Mouse (Mus musculus): ENCODE measurements around the gene Gfra1.

Gene Gfra1

DNA sequence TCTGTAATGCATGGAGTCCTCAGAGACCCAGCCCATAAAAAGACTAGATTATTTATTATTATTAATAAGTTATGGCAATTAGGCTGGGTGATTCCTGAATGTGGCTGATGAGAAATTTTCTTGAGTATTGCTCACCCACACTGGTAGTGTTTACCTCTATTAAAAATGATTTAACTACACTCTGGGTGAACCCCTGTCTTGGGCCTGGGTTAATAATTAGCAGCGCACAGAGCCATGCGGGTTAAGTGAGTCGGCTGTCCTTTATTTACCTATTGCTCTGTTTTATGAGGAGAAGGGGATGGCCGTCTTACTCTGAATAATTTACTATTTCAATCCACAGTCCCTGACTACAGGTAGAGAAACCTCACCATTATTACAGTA is 59.1 kb downstream of the Gfra1 start:
- no peak for DNase-seq (ENCODE audit: low read depth, low spot score)

DNA sequence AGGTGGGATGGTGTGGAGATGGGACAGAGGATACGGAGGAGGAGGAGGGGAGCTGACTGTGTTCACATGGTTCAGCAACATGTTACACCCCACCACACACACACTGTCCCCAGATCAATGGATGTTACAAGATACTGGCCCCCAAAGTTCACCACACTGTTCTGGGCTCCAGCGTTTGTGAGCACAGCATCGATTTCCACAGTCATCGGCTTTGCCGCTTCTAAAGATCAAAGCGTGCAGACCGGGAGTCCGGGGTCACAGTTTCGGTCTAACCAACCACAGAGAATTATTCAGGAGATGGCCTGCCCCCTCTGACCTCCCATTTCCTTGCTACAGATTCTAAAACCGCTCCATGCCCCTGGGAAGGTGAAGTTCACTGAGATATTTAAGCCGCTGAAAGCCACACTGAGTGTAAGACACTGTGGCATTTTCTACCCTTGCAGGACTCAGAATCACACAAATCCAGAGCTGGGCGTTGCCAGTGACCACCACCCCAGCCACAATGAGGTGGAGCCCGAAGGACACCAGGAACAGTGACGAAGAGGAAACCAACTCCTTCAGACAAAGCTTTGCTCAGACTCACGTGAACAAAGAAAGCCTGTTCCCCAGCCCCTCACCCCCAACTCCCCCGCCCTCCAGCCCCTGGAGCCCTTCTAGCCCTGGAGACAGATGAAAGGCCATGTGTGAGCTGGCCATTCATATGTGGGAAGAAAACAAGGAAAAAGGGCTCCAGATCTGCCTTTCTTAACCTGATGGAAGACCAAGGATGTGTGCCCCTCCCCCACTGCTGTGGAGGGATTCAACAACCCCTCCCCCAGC is 59.7 kb downstream of the Gfra1 start:
- no peak for DNase-seq (ENCODE audit: low read depth, low spot score)

DNA sequence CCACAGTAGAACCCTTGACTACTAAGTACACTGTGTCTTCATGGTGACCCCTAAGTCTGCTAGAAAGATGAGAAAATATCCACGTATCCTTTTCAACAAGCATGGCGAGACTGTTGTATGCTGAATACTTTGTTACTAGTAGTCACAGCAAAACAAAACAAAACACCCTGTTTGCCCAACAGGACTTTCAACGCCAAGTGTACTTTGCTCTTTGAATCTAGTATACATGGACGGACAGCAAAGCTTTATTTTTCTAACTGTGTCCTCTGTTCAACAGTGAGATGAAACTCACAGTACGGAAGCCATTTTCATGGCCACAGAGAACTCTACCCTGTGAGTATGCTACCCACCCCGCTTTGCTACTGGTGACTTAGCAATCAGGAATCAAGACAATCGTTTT is 62.6 kb downstream of the Gfra1 start:
- DNase-seq (ENCODE audit: low read depth, low spot score), result no peak

DNA sequence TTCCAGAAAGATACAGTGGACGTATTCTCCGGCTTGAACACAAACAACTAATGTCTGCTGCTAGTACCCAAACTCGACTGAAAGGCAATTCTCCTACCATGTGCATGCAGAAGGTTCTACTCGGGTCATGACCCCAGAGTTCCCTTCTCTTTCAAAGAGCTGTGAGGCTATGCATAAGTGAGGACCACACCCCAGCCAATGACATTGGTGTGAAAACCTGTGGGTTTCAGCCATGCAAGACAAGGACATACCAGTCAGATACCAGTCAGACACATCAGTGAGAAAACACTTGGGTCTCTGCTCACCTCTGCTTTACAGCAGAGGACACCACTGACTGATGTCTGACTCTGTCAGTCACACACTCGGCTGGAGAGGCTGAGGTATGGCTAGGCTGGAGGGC is 63.9 kb downstream of the Gfra1 start:
- DNase-seq (ENCODE audit: low read depth, low spot score), result no peak

DNA sequence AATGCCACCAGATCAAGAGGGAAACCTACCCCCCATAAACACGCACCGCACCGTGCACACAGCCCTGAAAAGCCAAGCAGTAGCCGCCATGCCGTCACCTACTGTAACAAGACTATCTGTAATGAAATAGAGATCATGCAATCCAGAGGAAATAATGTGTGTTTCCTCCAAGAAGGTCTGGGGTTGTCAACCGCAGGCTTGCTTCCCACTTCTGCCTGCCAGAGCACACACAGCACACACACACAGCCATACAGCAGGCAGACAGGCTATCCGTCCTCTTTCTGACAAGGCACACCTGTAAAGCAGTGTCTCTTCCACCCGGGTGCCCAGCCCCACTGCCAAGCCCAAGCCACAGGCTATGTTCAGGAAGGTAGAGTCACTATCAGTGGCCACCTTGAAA is 66.2 kb downstream of the Gfra1 start:
- DNase-seq (ENCODE audit: low read depth, low spot score), result no peak

DNA sequence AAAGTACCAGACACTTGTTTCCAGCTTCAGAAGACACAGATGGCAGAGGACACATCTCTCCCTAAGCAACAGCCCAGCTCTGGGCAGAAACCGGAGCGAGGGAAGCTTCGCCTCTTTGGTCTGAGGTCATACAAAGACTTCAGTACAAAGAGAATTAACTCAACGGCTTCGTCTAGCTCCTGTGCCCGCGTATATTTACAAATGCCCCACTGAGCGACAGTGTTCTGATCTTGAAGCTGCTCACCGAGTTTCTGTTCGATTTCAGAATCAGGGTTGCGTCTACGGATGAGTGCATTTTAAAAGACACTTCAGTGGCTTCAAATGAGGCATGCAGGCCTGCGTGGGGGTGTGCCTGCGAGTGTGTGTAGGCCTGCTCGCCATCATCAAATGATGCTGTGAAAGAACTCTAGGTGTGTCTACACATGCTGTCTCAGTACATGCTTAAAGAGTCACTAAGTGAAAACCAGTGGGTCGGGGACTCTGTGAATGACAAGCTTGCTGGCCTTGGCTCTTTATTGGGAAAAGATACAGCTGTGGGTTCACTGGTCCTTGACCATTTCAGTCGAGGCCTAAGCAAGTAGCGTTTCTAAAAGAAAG is 66.8 kb downstream of the Gfra1 start:
- no peak for DNase-seq (ENCODE audit: low read depth, low spot score)

DNA sequence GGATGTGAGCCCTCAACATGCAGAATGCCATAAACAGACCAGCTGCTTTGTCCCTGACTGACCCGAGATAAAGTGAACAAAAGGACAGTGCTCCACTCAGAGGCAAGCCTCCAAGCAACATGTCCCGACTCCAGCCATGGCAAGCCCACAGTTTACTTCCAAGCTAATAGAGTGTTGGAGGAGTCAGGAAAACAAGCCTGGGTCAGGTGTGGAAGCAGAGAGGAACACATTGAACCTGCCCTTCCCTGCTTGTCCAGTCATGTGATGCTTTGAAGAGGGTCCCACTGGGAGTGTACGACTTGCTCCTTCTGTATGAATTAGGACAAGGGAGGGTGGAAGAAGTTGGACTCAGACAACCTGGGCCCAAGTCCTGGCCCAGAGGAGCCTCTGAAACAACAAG is 72.4 kb downstream of the Gfra1 start:
- DNase-seq (ENCODE audit: low read depth, low spot score), result no peak

DNA sequence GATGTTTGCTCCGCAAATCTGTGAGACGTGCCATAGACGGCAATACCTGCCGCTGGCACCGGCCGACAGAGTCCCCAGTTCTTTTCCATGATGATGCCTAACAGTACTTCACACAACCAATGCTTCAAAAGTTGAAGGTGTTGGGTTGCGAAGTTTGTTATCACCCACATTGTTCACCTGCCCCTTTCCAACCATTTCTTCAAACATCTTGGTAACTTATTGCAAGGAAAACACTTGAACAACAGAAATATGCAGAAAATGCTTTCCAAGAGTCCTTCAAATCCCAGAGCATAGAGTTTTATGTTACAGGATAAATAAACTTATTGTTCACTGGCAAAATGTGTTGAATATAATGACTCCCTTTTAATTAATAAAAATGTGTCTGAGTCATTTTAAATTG is 73.2 kb downstream of the Gfra1 start:
- no peak for DNase-seq (ENCODE audit: low read depth, low spot score)

DNA sequence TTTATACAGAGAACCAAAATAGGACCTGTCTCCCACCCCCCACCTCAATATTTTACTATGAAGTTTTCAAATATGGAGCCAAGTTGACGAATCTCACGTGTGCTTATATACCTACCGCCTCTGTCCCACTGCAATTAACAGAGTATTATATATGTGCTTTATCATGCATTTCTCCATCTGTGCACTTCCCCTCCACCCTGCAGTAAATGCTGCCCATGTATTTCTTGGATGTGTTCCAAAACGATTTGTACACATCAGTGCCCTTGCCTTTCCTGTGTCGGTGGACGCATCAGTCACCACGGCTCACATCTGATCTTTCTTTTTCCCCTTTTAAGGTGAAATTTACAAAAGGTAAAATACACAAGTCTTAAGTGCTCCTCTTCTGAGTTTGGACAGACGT is 77.7 kb downstream of the Gfra1 start:
- no peak for DNase-seq (ENCODE audit: low read depth, low spot score)

DNA sequence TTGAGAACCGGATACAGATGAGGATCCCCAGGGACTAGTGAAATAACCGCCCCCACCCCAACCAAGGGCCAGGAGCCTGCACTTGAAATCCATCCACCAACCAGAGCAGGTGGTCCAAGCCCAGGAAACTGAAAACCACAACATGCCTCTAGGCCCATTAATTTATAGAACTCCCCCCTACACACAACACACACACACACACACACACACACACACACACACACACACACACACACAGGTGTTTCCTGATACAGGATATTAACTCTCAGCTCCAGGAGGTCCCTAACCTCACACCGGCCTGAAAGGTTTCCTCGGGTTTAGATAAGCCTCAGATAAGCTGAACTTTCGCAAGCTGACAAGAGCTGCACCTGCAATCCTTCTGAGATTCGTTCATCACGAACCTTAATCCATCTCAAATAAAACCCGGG is 79.0 kb downstream of the Gfra1 start:
- no peak for DNase-seq (ENCODE audit: low read depth, low spot score)

DNA sequence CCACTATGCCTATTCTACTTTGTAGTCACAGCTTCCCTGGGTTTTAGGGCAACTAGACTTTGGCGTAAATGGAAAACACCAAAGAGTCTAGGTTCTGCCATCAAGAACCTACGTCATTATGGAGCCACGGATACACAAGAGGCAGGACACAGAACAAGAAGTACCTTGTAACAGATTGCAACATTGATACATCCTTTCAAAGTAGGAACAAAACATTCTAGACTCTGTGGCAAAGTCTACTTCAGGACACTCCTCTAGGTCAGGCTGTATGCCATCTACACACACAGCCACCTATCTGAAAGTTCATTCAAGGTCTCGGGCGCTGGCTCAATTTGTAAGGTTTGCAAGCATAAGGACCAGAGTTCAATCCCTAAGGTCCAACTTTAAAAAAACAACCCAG is 81.1 kb downstream of the Gfra1 start:
- no peak for DNase-seq (ENCODE audit: low read depth, low spot score)

DNA sequence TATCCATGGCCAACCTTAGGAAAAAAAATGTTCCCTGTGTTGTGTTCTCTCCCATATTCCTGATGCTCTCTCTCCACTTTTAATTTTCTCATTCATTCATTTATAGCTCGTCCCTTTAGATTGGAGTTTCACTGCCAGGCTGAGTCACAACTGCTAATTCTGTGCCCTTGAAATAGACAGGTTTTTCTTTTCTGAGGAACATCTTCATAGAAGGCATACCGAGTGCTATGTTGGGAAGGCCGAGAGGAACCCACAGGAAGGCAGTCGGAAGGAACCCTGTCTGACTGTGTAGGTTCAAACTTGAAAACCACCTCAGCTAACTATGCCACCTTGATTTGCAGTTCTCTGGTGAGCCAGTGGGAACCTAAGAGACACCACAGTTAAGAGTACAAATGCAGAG is 81.6 kb downstream of the Gfra1 start:
- no peak for DNase-seq (ENCODE audit: low read depth, low spot score)

DNA sequence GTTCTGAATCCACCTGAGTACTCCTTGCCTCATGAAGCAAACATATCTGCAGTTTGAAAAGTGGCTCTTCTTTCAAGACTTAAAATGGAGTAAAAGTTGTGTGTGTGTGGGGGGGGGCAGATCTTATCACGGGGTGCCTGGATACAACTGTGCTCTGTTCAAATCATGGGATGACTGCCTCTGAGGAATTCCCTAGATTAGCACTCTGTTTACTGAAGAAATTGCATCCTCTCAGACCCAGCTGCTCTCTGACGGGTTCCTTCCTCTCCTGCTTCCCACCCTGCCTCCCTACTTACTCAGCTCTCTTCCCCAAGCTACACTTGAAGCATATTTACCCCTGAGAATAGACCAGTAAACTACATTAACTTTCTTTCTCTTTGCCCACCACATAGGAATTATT is 87.2 kb downstream of the Gfra1 start:
- no peak for DNase-seq (ENCODE audit: low read depth, low spot score)

DNA sequence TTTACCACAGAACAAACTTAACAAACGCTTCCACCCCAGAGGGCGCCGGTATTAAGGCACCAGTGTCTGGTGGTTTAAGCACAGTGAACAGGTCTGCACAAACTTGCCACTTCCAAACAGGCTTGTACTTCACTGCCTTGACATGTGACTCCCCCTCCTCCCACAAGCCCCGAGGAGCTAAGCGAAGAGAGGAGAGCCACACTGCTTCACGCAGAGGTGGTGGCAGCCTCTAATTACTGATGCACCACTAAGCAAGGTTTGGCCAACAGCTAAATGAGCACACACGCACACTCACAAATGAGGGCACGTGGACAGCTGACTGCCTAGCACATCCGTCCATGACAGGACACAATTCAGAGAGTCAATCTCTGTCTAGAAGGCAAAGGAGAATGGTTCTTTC is 91.0 kb downstream of the Gfra1 start:
- DNase-seq (ENCODE audit: low read depth, low spot score), result no peak

DNA sequence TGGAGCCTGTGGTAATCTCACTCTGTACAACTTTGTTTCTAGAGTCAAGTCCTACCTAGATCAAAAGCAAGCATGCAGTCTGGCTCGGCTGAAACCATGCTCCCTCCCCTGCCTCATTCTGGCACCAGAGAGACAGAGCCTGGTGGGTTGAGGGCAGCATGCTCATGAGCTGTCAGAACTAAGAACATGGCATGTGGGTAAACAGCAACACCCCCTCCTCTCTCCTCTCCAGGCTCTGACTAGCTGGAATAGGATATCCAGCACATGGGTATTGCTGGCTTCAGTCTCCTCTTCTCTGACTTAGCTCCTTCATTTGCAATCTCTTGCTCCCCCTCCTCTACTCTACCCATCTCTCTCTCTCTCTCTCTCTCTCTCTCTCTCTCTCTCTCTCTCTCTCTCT is 94.7 kb downstream of the Gfra1 start:
- no peak for DNase-seq (ENCODE audit: low read depth, low spot score)

DNA sequence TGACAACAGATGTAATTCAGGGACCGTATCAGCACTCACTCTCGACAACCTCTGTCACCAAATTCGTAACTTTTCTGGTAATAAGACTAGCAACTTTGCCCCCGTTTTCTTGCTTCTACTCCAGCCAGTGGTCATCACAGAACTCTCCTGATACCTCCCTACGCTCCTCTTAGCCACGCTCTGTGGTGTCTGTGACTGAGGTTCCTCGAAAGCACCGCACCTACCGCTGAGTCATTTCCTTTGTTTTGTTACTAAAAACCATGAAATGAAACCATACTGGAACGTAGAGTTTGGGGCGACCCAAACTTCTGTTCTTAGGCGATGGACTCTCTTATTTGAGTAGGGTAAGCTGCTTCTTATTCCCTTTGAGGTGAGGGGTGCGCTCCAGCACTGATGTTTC is 97.6 kb downstream of the Gfra1 start:
- no peak for DNase-seq (ENCODE audit: low read depth, low spot score)

DNA sequence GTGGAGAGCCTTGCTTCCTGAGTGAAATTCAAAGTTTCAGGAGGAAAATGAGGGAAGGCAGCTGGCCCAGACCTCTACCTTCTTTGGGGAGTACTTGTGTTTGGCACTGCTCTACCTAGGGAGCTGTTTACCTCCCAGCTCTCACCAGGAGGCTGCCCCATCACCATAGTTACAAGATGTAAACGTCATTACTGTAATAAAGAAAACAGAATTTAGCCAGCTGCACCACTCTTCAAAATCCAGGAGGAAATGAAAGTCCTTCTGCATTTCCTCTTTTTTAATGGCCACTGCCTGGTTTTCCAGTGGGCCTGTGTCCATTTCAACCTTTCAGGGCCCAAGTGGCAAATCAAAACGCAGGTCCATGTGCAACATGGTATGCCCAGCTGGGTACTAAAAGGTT is 101.8 kb downstream of the Gfra1 start:
- no peak for DNase-seq (ENCODE audit: low read depth, low spot score)

DNA sequence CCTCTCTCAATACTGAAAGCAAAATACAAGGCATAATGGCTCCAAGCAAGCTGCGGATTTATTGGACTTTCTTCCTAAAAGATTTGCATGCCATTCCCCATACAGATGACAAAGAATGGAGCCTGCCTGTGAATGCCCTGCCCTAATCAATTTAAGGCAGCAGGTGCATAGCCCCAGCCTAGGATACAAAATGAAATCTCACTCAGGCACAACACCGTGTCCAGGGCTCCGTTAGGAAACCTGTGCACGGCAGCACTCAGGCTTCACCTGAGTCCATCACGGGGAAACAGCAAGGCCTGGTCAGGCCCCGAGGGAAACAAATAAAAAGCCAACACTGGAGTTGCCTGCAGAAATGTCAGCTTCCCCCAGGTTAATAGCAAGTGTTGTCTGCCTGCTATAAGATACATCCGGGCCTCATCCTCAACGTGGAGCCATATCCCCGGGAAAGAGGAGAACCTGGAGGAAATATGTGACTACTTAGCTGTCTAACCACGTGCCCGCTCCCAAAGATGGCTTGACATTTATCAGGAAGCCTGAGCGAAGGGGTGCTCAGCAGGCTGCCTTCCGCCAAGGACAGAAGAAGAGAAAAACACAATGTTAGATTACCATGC is 102.3 kb downstream of the Gfra1 start:
- no peak for DNase-seq (ENCODE audit: low read depth, low spot score)

DNA sequence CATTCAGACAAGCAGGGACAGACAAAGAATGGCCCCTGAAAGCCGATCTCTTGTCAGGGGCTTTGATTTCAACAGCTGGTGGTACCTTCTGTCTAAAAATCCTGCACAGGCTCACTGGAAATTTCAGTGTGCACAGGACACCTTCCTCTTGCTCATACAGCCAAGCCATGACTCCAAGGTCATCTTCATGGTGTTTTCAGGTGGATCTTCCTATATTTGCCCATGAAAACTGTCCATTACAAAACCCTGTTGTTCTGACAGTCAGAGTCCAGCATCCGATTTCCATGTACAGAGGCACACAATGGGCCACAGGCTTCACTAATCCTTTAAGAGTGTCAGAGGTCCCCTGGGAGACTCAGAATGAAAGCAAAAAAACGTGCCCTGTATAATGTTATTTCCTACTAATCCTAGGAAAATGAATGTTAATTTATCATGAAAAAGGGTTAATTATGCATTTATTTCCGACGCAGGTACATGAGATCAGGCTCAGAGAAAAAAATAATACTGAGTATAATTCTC is 105.8 kb downstream of the Gfra1 start:
- no peak for DNase-seq (ENCODE audit: low read depth, low spot score)

DNA sequence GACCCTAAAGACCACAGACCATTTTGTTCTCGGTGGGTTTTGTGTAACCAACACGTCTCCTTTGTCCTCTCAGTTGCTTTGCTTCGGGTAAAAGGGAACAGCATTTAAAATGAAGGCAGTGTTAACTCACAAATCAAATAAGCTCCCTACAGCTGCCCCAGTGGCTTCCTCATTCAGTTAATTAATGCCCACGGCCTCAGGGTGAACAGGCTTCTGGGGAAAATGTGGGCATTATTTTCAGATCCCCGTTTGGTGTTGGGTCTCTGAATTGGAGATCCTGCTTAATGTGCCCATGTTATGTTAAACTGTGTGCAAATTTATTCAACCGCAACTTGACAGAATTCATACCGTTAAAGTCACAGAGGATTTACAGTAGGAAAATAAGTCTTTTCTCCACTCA is 110.6 kb downstream of the Gfra1 start:
- DNase-seq (ENCODE audit: low read depth, low spot score), result no peak

DNA sequence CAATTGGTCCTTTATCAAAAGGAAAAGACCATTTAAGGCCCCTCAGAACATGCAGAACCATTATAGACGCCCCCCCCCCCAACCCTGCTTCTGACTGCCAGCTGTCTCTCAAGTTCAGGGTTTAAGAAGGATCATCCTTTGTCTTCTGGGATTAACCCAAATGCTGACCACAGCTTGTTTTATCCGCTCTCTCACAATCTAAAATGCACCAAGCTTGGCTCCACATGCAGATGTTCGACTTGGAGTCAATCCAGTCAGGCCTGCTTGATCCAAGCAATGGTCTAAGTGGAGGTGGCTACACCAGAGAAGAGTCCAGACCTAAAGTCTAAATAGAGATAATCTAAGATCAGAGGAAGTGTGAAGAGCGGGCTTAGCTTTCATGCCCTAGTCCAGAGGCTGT is 114.4 kb downstream of the Gfra1 start:
- DNase-seq (ENCODE audit: low read depth, low spot score), result no peak

DNA sequence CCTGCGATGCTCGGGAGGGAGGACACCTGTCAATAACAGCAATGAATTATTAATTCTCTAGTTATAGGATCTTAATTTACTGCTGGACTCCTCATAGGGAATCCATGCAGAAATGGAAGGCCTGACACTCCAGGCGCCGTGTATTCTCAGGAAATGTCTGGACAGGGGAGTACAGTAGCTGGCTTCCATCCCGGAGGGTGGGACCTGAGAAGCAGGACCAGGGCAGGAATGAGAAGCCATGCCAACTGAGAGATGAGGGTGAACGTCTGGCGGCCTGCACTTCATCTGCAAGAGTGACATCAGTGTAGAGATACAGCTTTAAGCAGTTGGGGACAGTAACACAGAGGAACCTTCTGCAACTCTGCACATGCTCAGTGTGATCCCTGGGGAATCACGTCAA is 115.5 kb downstream of the Gfra1 start:
- no peak for DNase-seq (ENCODE audit: low read depth, low spot score)

DNA sequence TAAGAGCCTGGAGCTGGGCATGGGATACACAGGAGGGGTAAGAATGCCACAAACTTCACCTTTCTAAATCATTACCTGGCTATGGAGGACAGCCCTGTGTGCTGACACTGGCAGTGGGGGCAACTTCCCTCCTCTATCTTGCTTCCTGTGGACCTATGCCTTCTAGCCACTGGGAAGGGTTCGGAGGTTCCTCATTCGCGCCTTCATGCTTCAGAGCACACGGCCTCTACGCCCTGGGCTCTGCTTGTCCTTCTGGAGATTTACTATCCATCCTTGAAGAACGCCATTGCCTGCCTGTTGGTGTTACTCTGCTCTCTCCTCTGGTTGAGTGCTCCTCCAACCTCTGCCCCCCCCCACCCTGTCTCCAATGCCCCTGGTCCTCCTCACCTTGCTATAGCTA is 118.9 kb downstream of the Gfra1 start:
- no peak for DNase-seq (ENCODE audit: low read depth, low spot score)

Measured in A20 (cell line).